In genomic region chr2:106756354-106757103, GRCm38 (mm10) we compare ENCODE assay signal across 12 mouse cellular contexts.
A peak's percentile ranks its signal among the peaks of the same experiment; 100 is the strongest.
DNase-seq lines count a peak whose midpoint lies in the region; ATAC-seq lines count a peak whose summit lies in the region.
"Had no signal": no experiment of that assay in that cellular context is flagged by ENCODE, and none has a peak within 500 bp of the region (broad histone marks: within the 10 kb centered on the region; RNA-seq: fewer than 3 reads in every experiment).

No protein-coding gene starts in this region.

- H3K27ac ChIP-seq in kidney, embryonic 14.5 days (ENCODE audit: low read depth, low read length): no peak overlapping the region
- H3K27ac ChIP-seq in midbrain, embryonic 13.5 days: no peak overlapping the region
- no peak overlapping the region for H3K27ac ChIP-seq in midbrain, embryonic 16.5 days (ENCODE audit: low read length)
- H3K27ac ChIP-seq in embryonic facial prominence, embryonic 12.5 days: no peak overlapping the region
- H3K27ac ChIP-seq in neural tube, embryonic 13.5 days (replicated peaks): 0 out of 2 replicates have a peak overlapping the region, but pooled peaks have one; percentile 29
- H3K27ac ChIP-seq: gastrocnemius, adult 2 months; left cerebral cortex, adult 2 months; liver, embryonic 12.5 days had no signal

- no peaks in the 10 kb centered on the region for H3K27me3 ChIP-seq in kidney, embryonic 14.5 days (ENCODE audit: control insufficient read depth, insufficient read depth, low read length)
- H3K27me3 ChIP-seq in midbrain, embryonic 13.5 days: no peaks in the 10 kb centered on the region
- H3K27me3 ChIP-seq in midbrain, embryonic 16.5 days (ENCODE audit: control insufficient read depth, insufficient read depth, low read depth, low read length): no peaks in the 10 kb centered on the region
- H3K27me3 ChIP-seq in embryonic facial prominence, embryonic 12.5 days: no peaks in the 10 kb centered on the region
- no peaks in the 10 kb centered on the region for H3K27me3 ChIP-seq in neural tube, embryonic 13.5 days
- H3K27me3 ChIP-seq: liver, embryonic 12.5 days had no signal

- peaks cover 19% of the 10 kb centered on the region for H3K4me1 ChIP-seq in kidney, embryonic 14.5 days (ENCODE audit: control insufficient read depth, insufficient read depth, low read length)
- peaks cover 28% of the 10 kb centered on the region for H3K4me1 ChIP-seq in midbrain, embryonic 13.5 days (replicated peaks)
- peaks cover 6% of the 10 kb centered on the region; the same call in 1 of the 2 replicates for H3K4me1 ChIP-seq in midbrain, embryonic 16.5 days (ENCODE audit: control insufficient read depth, insufficient read depth, low read length)
- H3K4me1 ChIP-seq in embryonic facial prominence, embryonic 12.5 days: peaks cover 10% of the 10 kb centered on the region
- peaks cover 38% of the 10 kb centered on the region for H3K4me1 ChIP-seq in neural tube, embryonic 13.5 days (replicated peaks)
- H3K4me1 ChIP-seq: liver, embryonic 12.5 days had no signal

- no peak overlapping the region for H3K9ac ChIP-seq in kidney, embryonic 14.5 days (ENCODE audit: low read depth, low read length)
- H3K9ac ChIP-seq in midbrain, embryonic 13.5 days (replicated peaks): no peak overlapping the region
- H3K9ac ChIP-seq in midbrain, embryonic 16.5 days (ENCODE audit: low read depth, low read length): no peak overlapping the region
- H3K9ac ChIP-seq in embryonic facial prominence, embryonic 12.5 days: no peak overlapping the region
- H3K9ac ChIP-seq in neural tube, embryonic 13.5 days: no peak overlapping the region
- H3K9ac ChIP-seq: liver, embryonic 12.5 days had no signal

- H3K4me3 ChIP-seq in kidney, embryonic 14.5 days (ENCODE audit: low read length): no peak overlapping the region
- no peak overlapping the region for H3K4me3 ChIP-seq in midbrain, embryonic 13.5 days (replicated peaks)
- no peak overlapping the region for H3K4me3 ChIP-seq in midbrain, embryonic 16.5 days (ENCODE audit: low read depth, low read length)
- no peak overlapping the region for H3K4me3 ChIP-seq in embryonic facial prominence, embryonic 12.5 days
- H3K4me3 ChIP-seq in neural tube, embryonic 13.5 days: no peak overlapping the region
- H3K4me3 ChIP-seq: gastrocnemius, adult 2 months; left cerebral cortex, adult 2 months; liver, embryonic 12.5 days had no signal

- WGBS in kidney, embryonic 14.5 days: 15% methylated on average over 13 of the region's 13 CpGs
- WGBS in midbrain, embryonic 13.5 days: 24% methylated on average over 13 of the region's 13 CpGs
- WGBS in midbrain, embryonic 16.5 days: 31% methylated on average over 13 of the region's 13 CpGs
- WGBS in embryonic facial prominence, embryonic 12.5 days: 27% methylated on average over 13 of the region's 13 CpGs
- 17% methylated on average over 13 of the region's 13 CpGs for WGBS in neural tube, embryonic 13.5 days

- no peaks in the 10 kb centered on the region for H3K36me3 ChIP-seq in kidney, embryonic 14.5 days (ENCODE audit: control insufficient read depth, insufficient read depth, low read length)
- H3K36me3 ChIP-seq in midbrain, embryonic 13.5 days: no peaks in the 10 kb centered on the region
- no peaks in the 10 kb centered on the region for H3K36me3 ChIP-seq in midbrain, embryonic 16.5 days (ENCODE audit: control insufficient read depth, insufficient read depth, low read length)
- no peaks in the 10 kb centered on the region for H3K36me3 ChIP-seq in embryonic facial prominence, embryonic 12.5 days
- H3K36me3 ChIP-seq in neural tube, embryonic 13.5 days: no peaks in the 10 kb centered on the region
- H3K36me3 ChIP-seq: liver, embryonic 12.5 days had no signal

- DNase-seq in kidney, postnatal 36 days: no peak
- DNase-seq in MN1 (ENCODE audit: low spot score): no peak
- DNase-seq: cerebellum, adult 9-11 months; gastrocnemius, adult 2 months; lung, postnatal 14 days had no signal

- ATAC-seq in kidney, embryonic 14.5 days (ENCODE audit: low FRiP score, low TSS enrichment): peak; percentile 79
- peak; percentile 49; the same call in 1 of the 2 replicates for ATAC-seq in midbrain, embryonic 13.5 days
- no peak for ATAC-seq in midbrain, embryonic 16.5 days
- 0 out of 2 replicates have a peak, but pooled peaks have one; percentile 25 for ATAC-seq in embryonic facial prominence, embryonic 12.5 days (ENCODE audit: insufficient number of reproducible peaks, insufficient read depth, low FRiP score, low TSS enrichment)
- peak; percentile 57 for ATAC-seq in neural tube, embryonic 13.5 days (ENCODE audit: low read depth)
- ATAC-seq: liver, embryonic 12.5 days had no signal

- H3K4me2 ChIP-seq in kidney, embryonic 14.5 days (replicated peaks; ENCODE audit: low read depth, low read length): no peak overlapping the region
- no peak overlapping the region for H3K4me2 ChIP-seq in midbrain, embryonic 13.5 days (replicated peaks)
- H3K4me2 ChIP-seq in midbrain, embryonic 16.5 days (ENCODE audit: low read length): no peak overlapping the region
- no peak overlapping the region for H3K4me2 ChIP-seq in embryonic facial prominence, embryonic 12.5 days (replicated peaks)
- H3K4me2 ChIP-seq in neural tube, embryonic 13.5 days: no peak overlapping the region
- H3K4me2 ChIP-seq: liver, embryonic 12.5 days had no signal

- no peaks in the 10 kb centered on the region for H3K9me3 ChIP-seq in kidney, embryonic 14.5 days (ENCODE audit: control insufficient read depth, low read length)
- no peaks in the 10 kb centered on the region for H3K9me3 ChIP-seq in midbrain, embryonic 13.5 days
- H3K9me3 ChIP-seq in midbrain, embryonic 16.5 days (replicated peaks; ENCODE audit: control insufficient read depth, low read length, poor library complexity, severe bottlenecking): no peaks in the 10 kb centered on the region
- no peaks in the 10 kb centered on the region for H3K9me3 ChIP-seq in embryonic facial prominence, embryonic 12.5 days
- H3K9me3 ChIP-seq in neural tube, embryonic 13.5 days: no peaks in the 10 kb centered on the region
- H3K9me3 ChIP-seq: liver, embryonic 12.5 days had no signal
